Mouse (Mus musculus): ENCODE results near the gene Zrsr1. TPM values are rescaled to one million over a fixed set of nuclear protein-coding genes. Genes with fewer than 3 reads are reported as not detected.

The Zrsr1 gene
- total and polyA plus RNA-seq, 3 experiments = 4.0 to 9.3 (median 4.8) TPM

- DNase-seq (ENCODE audit: extremely low read depth) = no peak
- H3K27ac ChIP-seq (ENCODE audit: insufficient read depth, low read depth) = no peak overlapping the region
- no peaks in the 10 kb centered on the region for H3K9me3 ChIP-seq (replicated peaks; ENCODE audit: low read length)
- H3K4me2 ChIP-seq (ENCODE audit: insufficient read depth, low read depth, poor library complexity, severe bottlenecking) = no peak overlapping the region
- dilution Hi-C loops (cut with MboI; ENCODE audit: extremely low pct_ligation_motif_present, extremely low pct_unique_long_range_greater_than_20kb, low sequenced_read_pairs) = no loop called here
- H3K36me3 ChIP-seq (replicated peaks in 1 of 2; ENCODE audit: control insufficient read depth in 1 of 2, insufficient read depth in 1 of 2, low read length in 1 of 2) = peaks cover 0 to 3% of the 10 kb centered on the region in 2 experiments
- no peak overlapping the region for H3K9ac ChIP-seq (ENCODE audit: insufficient read depth, low read depth)
- in situ Hi-C loops (cut with MboI; ENCODE audit: low pct_ligation_motif_present, low pct_unique_long_range_greater_than_20kb, low sequenced_read_pairs) = loop anchor here (5.0 kb wide), 1 partner anchor 65 kb away; no protein-coding TSS in a partner anchor
- no peaks in the 10 kb centered on the region for H3K79me2 ChIP-seq (replicated peaks; ENCODE audit: control insufficient read depth, extremely low read depth, insufficient read depth, poor library complexity, severe bottlenecking)
- peaks cover 28 to 93% of the 10 kb centered on the region in 2 experiments for H3K4me1 ChIP-seq (ENCODE audit: control insufficient read depth in 1 of 2, insufficient read depth in 2 of 2)
- no peak overlapping the region for H3K4me3 ChIP-seq (replicated peaks in 1 of 3; ENCODE audit: low read depth in 2 of 3, low read length in 2 of 3, poor library complexity in 1 of 3)
- H3K27me3 ChIP-seq (replicated peaks) = no peaks in the 10 kb centered on the region
- no peak for TF ChIP-seq MYC (IDR thresholded peaks at IDR 0.05; ENCODE audit: low read depth, low read length)
- TF ChIP-seq TBP (conservative IDR thresholded peaks at IDR 0.05; ENCODE audit: low read depth, low read length) = no peak
- TF ChIP-seq USF2 (conservative IDR thresholded peaks at IDR 0.05; ENCODE audit: low read depth, low read length) = no peak
- no peak for TF ChIP-seq RAD21 (IDR thresholded peaks at IDR 0.05; ENCODE audit: low read depth, low read length)
- no peak for TF ChIP-seq JUND (conservative IDR thresholded peaks at IDR 0.05; ENCODE audit: low read depth, low read length)
- TF ChIP-seq CTCF (conservative IDR thresholded peaks at IDR 0.05 in 1 of 2, IDR thresholded peaks at IDR 0.05 in 1 of 2; ENCODE audit: low read depth in 2 of 2, low read length in 2 of 2) = no peak
- TF ChIP-seq NELFE (IDR thresholded peaks at IDR 0.05; ENCODE audit: low read depth, low read length) = no peak
- no peak for TF ChIP-seq EP300 (IDR thresholded peaks at IDR 0.05; ENCODE audit: low read length)
- TF ChIP-seq POLR2AphosphoS2 (IDR thresholded peaks at IDR 0.05; ENCODE audit: low read depth, low read length) = no peak
These were observed 39.6 kb upstream of the Zrsr1 start for GRCm38 (mm10) chr11:22932167-22932566.

- Histone ChIP-seq H3K9ac (ENCODE audit: insufficient read depth, low read depth) (peak overlapping the region; percentile 39; the same call in 1 of the 2 replicates), H3K4me2 (ENCODE audit: insufficient read depth, low read depth, poor library complexity, severe bottlenecking) (peak overlapping the region; percentile 65), H3K79me2 (replicated peaks; ENCODE audit: control insufficient read depth, extremely low read depth, insufficient read depth, poor library complexity, severe bottlenecking) (no peaks in the 10 kb centered on the region), H3K36me3 (replicated peaks in 1 of 2; ENCODE audit: control insufficient read depth in 1 of 2, insufficient read depth in 1 of 2, low read length in 1 of 2) (peaks cover 0 to 6% of the 10 kb centered on the region in 2 experiments), H3K27me3 (replicated peaks) (no peaks in the 10 kb centered on the region), H3K9me3 (replicated peaks; ENCODE audit: low read length) (no peaks in the 10 kb centered on the region), H3K4me1 (ENCODE audit: control insufficient read depth in 1 of 2, insufficient read depth in 2 of 2) (peaks cover 19 to 83% of the 10 kb centered on the region in 2 experiments), H3K27ac (ENCODE audit: insufficient read depth, low read depth) (peak overlapping the region; percentile 39; the same call in 1 of the 2 replicates), H3K4me3 (replicated peaks in 1 of 3; ENCODE audit: low read depth in 2 of 3, low read length in 2 of 3, poor library complexity in 1 of 3) (no peak overlapping the region)
- in situ Hi-C loops (cut with MboI; ENCODE audit: low pct_ligation_motif_present, low pct_unique_long_range_greater_than_20kb, low sequenced_read_pairs) = no loop called here
- peak; percentile 98 for DNase-seq (ENCODE audit: extremely low read depth)
- dilution Hi-C loops (cut with MboI; ENCODE audit: extremely low pct_ligation_motif_present, extremely low pct_unique_long_range_greater_than_20kb, low sequenced_read_pairs) = no loop called here
- TF ChIP-seq MEF2A (IDR thresholded peaks at IDR 0.05; ENCODE audit: borderline replicate concordance, low read depth, low read length) (peak; percentile 50), ETS1 (conservative IDR thresholded peaks at IDR 0.05; ENCODE audit: low read depth, low read length) (peak; percentile 80), MXI1 (IDR thresholded peaks at IDR 0.05; ENCODE audit: low read depth, low read length) (peak; percentile 37; the same call in 1 of the 2 replicates), TCF12 (IDR thresholded peaks at IDR 0.05; ENCODE audit: low read depth, low read length) (peak; percentile 54), HCFC1 (IDR thresholded peaks at IDR 0.05; ENCODE audit: low read depth, low read length) (peak; percentile 28; the same call in 1 of the 2 replicates), UBTF (IDR thresholded peaks at IDR 0.05; ENCODE audit: low read depth, low read length) (no peak), ZKSCAN1 (IDR thresholded peaks at IDR 0.05; ENCODE audit: borderline replicate concordance, low read depth, low read length) (peak; percentile 79), POLR2A (IDR thresholded peaks at IDR 0.05; ENCODE audit: low read depth, low read length) (no peak), GABPA (IDR thresholded peaks at IDR 0.05; ENCODE audit: insufficient replicate concordance, low read depth, low read length) (no peak), JUND (conservative IDR thresholded peaks at IDR 0.05; ENCODE audit: low read depth, low read length) (peak; percentile 12; the same call in 1 of the 2 replicates), CHD2 (IDR thresholded peaks at IDR 0.05; ENCODE audit: low read length) (peak; percentile 89), TBP (conservative IDR thresholded peaks at IDR 0.05; ENCODE audit: low read depth, low read length) (0 out of 2 replicates have a peak, but pooled peaks have one; percentile 41), MAZ (IDR thresholded peaks at IDR 0.05; ENCODE audit: low read depth, low read length) (0 out of 2 replicates have a peak, but pooled peaks have one; percentile 41), BHLHE40 (IDR thresholded peaks at IDR 0.05; ENCODE audit: low read depth, low read length) (peak; percentile 57), RCOR1 (conservative IDR thresholded peaks at IDR 0.05; ENCODE audit: low read depth, low read length) (no peak), ELF1 (IDR thresholded peaks at IDR 0.05; ENCODE audit: low read depth, low read length) (peak; percentile 66), MAX (IDR thresholded peaks at IDR 0.05; ENCODE audit: low read length) (no peak)
These were observed 35.2 kb upstream of the Zrsr1 start for GRCm38 (mm10) chr11:22936446-22937125.

All from CH12.LX (cell line).